In the genomic region with DNA sequence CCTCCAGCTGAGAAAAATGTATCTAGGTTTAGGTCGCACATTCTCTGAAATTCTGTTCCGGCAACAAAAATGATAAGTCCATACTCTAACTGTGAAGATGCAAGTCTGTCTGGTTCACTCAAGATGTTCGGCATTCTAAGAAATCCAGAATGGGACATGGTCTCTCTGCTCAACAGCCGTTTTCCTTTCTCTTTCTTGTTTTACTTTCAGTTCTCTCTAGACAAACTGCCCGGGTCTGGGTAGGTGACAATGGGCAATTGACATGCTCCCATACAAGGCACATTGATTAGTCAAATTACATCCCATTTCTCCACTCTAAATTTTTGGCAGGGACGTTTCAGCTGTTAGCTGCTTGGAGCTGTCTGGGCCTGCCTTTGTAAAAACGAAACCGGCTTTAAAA, we compare ENCODE assay signal across 28 mouse cellular contexts. TPM values are rescaled to one million over a fixed set of nuclear protein-coding genes. Genes with fewer than 3 reads are reported as not detected.
A peak's percentile ranks its signal among the peaks of the same experiment; 100 is the strongest.
DNase-seq lines count a peak whose midpoint lies in the region; ATAC-seq and TF ChIP-seq lines count a peak whose summit lies in the region.
"Had no signal": no experiment of that assay in that cellular context is flagged by ENCODE, and none has a peak within 500 bp of the region (broad histone marks: within the 10 kb centered on the region; RNA-seq: fewer than 3 reads in every experiment).

No protein-coding gene starts in this region.

- H3ac ChIP-seq in myocyte (ENCODE audit: control insufficient read depth, insufficient read length): no peak overlapping the region

- H3K27me3 ChIP-seq in spleen, adult 2 months (ENCODE audit: control insufficient read depth, insufficient read depth, low read length): no peaks in the 10 kb centered on the region
- no peaks in the 10 kb centered on the region for H3K27me3 ChIP-seq in myocyte (ENCODE audit: control insufficient read depth, insufficient read depth, insufficient read length)
- H3K27me3 ChIP-seq in forebrain, embryonic 16.5 days (replicated peaks; ENCODE audit: control insufficient read depth, insufficient read depth, low read length): no peaks in the 10 kb centered on the region
- H3K27me3 ChIP-seq: heart, embryonic 15.5 days; intestine, embryonic 15.5 days; limb, embryonic 15.5 days; liver, embryonic 13.5 days; neural tube, embryonic 13.5 days had no signal

- no peak overlapping the region for H3K27ac ChIP-seq in spleen, adult 2 months (ENCODE audit: insufficient read depth, low read length)
- no peak overlapping the region for H3K27ac ChIP-seq in forebrain, embryonic 16.5 days (ENCODE audit: low read length)
- H3K27ac ChIP-seq: heart, embryonic 15.5 days; intestine, embryonic 15.5 days; limb, embryonic 10.5 days; limb, embryonic 15.5 days; liver, embryonic 13.5 days; midbrain, embryonic 10.5 days; neural tube, embryonic 13.5 days had no signal

- TF ChIP-seq POLR2A in spleen, adult 2 months (IDR thresholded peaks at IDR 0.05; ENCODE audit: low read depth, low read length): no peak
- TF ChIP-seq POLR2A in myocyte (IDR thresholded peaks at IDR 0.05; ENCODE audit: insufficient read length, low read depth): no peak

- no peaks in the 10 kb centered on the region for H3K36me3 ChIP-seq in spleen, adult 2 months (ENCODE audit: control insufficient read depth, insufficient read depth, low read length)
- no peaks in the 10 kb centered on the region for H3K36me3 ChIP-seq in myocyte (ENCODE audit: control insufficient read depth, insufficient read depth)
- no peaks in the 10 kb centered on the region for H3K36me3 ChIP-seq in forebrain, embryonic 16.5 days (ENCODE audit: control insufficient read depth, insufficient read depth)
- H3K36me3 ChIP-seq: heart, embryonic 15.5 days; intestine, embryonic 15.5 days; limb, embryonic 15.5 days; liver, embryonic 13.5 days; neural tube, embryonic 13.5 days had no signal

- no peaks in the 10 kb centered on the region for H3K9me3 ChIP-seq in forebrain, embryonic 16.5 days (ENCODE audit: control insufficient read depth, low read length)
- H3K9me3 ChIP-seq: heart, embryonic 15.5 days; intestine, embryonic 15.5 days; limb, embryonic 10.5 days; limb, embryonic 15.5 days; liver, embryonic 13.5 days; midbrain, embryonic 10.5 days; neural tube, embryonic 13.5 days had no signal

- WGBS in spleen, adult 2 months: 47% methylated on average over 8 of the region's 8 CpGs
- 71% methylated on average over 8 of the region's 8 CpGs for WGBS in forebrain, embryonic 16.5 days

- no peak for ATAC-seq in forebrain, embryonic 16.5 days
- ATAC-seq: forebrain, postnatal 0 days; hindbrain, embryonic 16.5 days; intestine, embryonic 15.5 days; lung, postnatal 0 days; midbrain, embryonic 16.5 days had no signal

- peak overlapping the region; percentile 17 for H3K4me3 ChIP-seq in spleen, adult 2 months (ENCODE audit: extremely low read depth, insufficient read depth, insufficient read length)
- H3K4me3 ChIP-seq in myocyte: no peak overlapping the region
- no peak overlapping the region for H3K4me3 ChIP-seq in forebrain, embryonic 16.5 days (replicated peaks; ENCODE audit: low read length)
- H3K4me3 ChIP-seq: erythroblast, embryonic 14.5 days; heart, embryonic 15.5 days; intestine, embryonic 15.5 days; limb, embryonic 10.5 days; limb, embryonic 15.5 days; liver, embryonic 13.5 days; midbrain, embryonic 10.5 days; neural tube, embryonic 13.5 days had no signal

- no peak for TF ChIP-seq CTCF in spleen, adult 2 months (IDR thresholded peaks at IDR 0.05; ENCODE audit: extremely low read depth, insufficient read depth, insufficient read length, insufficient replicate concordance)

- peaks cover 2% of the 10 kb centered on the region; the same call in 1 of the 2 replicates for H3K4me1 ChIP-seq in spleen, adult 2 months (ENCODE audit: control insufficient read depth, insufficient read depth, insufficient read length)
- peaks cover 8% of the 10 kb centered on the region for H3K4me1 ChIP-seq in forebrain, embryonic 16.5 days (replicated peaks; ENCODE audit: control insufficient read depth, insufficient read depth, low read length)

- H3K9ac ChIP-seq in forebrain, embryonic 16.5 days (replicated peaks; ENCODE audit: low read depth, low read length): no peak overlapping the region
- H3K9ac ChIP-seq: forebrain, postnatal 0 days; heart, embryonic 15.5 days; intestine, embryonic 15.5 days; limb, embryonic 15.5 days; liver, embryonic 13.5 days; neural tube, embryonic 13.5 days had no signal

- peak overlapping the region; percentile 70 for H3K4me2 ChIP-seq in myocyte (ENCODE audit: low read depth)
- no peak overlapping the region for H3K4me2 ChIP-seq in forebrain, embryonic 16.5 days (ENCODE audit: low read length)
- H3K4me2 ChIP-seq: heart, embryonic 15.5 days; intestine, embryonic 15.5 days; limb, embryonic 15.5 days; liver, embryonic 13.5 days; neural tube, embryonic 13.5 days had no signal

- DNase-seq in spleen, adult 2 months (ENCODE audit: low read depth in 1 of 2, low spot score in 2 of 2): no peak
- DNase-seq in spleen, postnatal 10 days (ENCODE audit: low spot score in 2 of 2): no peak
- DNase-seq in NIH3T3 (ENCODE audit: low read depth): peak; percentile 4
- no peak for DNase-seq in embryo, embryonic 10.5 days (ENCODE audit: low spot score)
- DNase-seq in kidney, adult 8-10 months: no peak
- DNase-seq: adrenal gland, postnatal 25 days; cerebellum, adult 18-20 months; cerebellum, postnatal 10 days; forebrain, postnatal 0 days; kidney, adult 2 months; kidney, postnatal 10 days; liver, embryonic 13.5 days; lung, adult 18-20 months; lung, postnatal 4 days; right cerebral cortex, postnatal 14 days; thymus, adult 2 months had no signal

- peaks cover 13% of the 10 kb centered on the region for H3K79me2 ChIP-seq in myocyte (ENCODE audit: control insufficient read depth, insufficient read depth)

TF ChIP-seq in myocyte, 11 proteins besides CTCF, POLR2A, EP300 and RAD21:
- TF ChIP-seq USF1 (IDR thresholded peaks at IDR 0.05; ENCODE audit: low read depth): no peak
- no peak for TF ChIP-seq E2F4 (IDR thresholded peaks at IDR 0.05; ENCODE audit: insufficient read depth)
- TF ChIP-seq REST (IDR thresholded peaks at IDR 0.05; ENCODE audit: insufficient read depth, insufficient read length): no peak
- TF ChIP-seq TCF3 (IDR thresholded peaks at IDR 0.05; ENCODE audit: insufficient read length, low read depth): no peak
- no peak for TF ChIP-seq CEBPB (IDR thresholded peaks at IDR 0.05; ENCODE audit: insufficient read depth, poor library complexity, severe bottlenecking)
- no peak for TF ChIP-seq TCF12 (IDR thresholded peaks at IDR 0.05; ENCODE audit: insufficient read depth, poor library complexity, severe bottlenecking)
- no peak for TF ChIP-seq MYOD1 (IDR thresholded peaks at IDR 0.05; ENCODE audit: control insufficient read depth in 1 of 3, insufficient read length in 2 of 3, low read depth in 2 of 3)
- TF ChIP-seq MYOG (IDR thresholded peaks at IDR 0.05; ENCODE audit: control insufficient read depth in 1 of 3, insufficient read depth in 1 of 3, insufficient read length in 2 of 3, low read depth in 2 of 3): no peak
- no peak for TF ChIP-seq POLR2AphosphoS2 (IDR thresholded peaks at IDR 0.05; ENCODE audit: insufficient read length, low read depth)
- no peak for TF ChIP-seq MAX (IDR thresholded peaks at IDR 0.05; ENCODE audit: low read depth)
- no peak for TF ChIP-seq SRF (IDR thresholded peaks at IDR 0.05; ENCODE audit: control insufficient read depth, insufficient read length, low read depth)
TF ChIP-seq in myocyte: peak in this region for 0.

RNA-seq across cellular contexts. Expression of gene Ttk, which starts 3.3 kb away (rescaled TPM):
- 0.21 and 0.48 TPM in 2 replicates for polyA plus RNA-seq in spleen, adult 2 months (2012; rRNA removed)
- 3.0 TPM for polyA plus RNA-seq in myocyte (2012; fragmentation: generic; extraction: Trizol)
- polyA plus RNA-seq in forebrain, embryonic 16.5 days (2015; fragmentation: Nextera tagmentation; extraction: Ambion mirVana): 14.0 and 18.3 TPM in 2 replicates

RNA-seq across cellular contexts. Expression of gene Elovl4, which starts 25.1 kb away (rescaled TPM):
- polyA plus RNA-seq in spleen, adult 2 months (2012; rRNA removed): 0.12 TPM in 1 of 2 replicates, not detected in the other
- polyA plus RNA-seq in myocyte (2012; fragmentation: generic; extraction: Trizol): 1.3 TPM
- 80.1 and 87.3 TPM in 2 replicates for polyA plus RNA-seq in forebrain, embryonic 16.5 days (2015; fragmentation: Nextera tagmentation; extraction: Ambion mirVana)
- polyA plus RNA-seq: erythroblast, embryonic 14.5 days had no signal

Comparison
In these comparisons a context has a peak if more than half of its experiments do, and no peak if none do; other contexts are left out.
1. RNA of gene Elovl4, which starts 25.1 kb away (polyA plus RNA-seq): 80.1 to 87.3 TPM in forebrain, embryonic 16.5 days; 1.3 TPM in myocyte (single experiment) and 0.12 TPM in spleen, adult 2 months; every median in the first group is over 10 times any median in the second.